Mouse (Mus musculus) heart, postnatal 0 days (tissue): ENCODE data around the gene Spata32.

Source experiments
- CTCF ChIP-seq: IDR thresholded peaks from 2 replicates; pipeline ENCODE4 v1.5.1; 2016; ENCODE audit warnings: antibody characterized with exemption, control low read depth, low read depth
- EP300 ChIP-seq: IDR thresholded peaks from 2 replicates; pipeline ENCODE4 v1.6.1; 2016; ENCODE audit warnings: antibody characterized with exemption, low read depth

DNA sequence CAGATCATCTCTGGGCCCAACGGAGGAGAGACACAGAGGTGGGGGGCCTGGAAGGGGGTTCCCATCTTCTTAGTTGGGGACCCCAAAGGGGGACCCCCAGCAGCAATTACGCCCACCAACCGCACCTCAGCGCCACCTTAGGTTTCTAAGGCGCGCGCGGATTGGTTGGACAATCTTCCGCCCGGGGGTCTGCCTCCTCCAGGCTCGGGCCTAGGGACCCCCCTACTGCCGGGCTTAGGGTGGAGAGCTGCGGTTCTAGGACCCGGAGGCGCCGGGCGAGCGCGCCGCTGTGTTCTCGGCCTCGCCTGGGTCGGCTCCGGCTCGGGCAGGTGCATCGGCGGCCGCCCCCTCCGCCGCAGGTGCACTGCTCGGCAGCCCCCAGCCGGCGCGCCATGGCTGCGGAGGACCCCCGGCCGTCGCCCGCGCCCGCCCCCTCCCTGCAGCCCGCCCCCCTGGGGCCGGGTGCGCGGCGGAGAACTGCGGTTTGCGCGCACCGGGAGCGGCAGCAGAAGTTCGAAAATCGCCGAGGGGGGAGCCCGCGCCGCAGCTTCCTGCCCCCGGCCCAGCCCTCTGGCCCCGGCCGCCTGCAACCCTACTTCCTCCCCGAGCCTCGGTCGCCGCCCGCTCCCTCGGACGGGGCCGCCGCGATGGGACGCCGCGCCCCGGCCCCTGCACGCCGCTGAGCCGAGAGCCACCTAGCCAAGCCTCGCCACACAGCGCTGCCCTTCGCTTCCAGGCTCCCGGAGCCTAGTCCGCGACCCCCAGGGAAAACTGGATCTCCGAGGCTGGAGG is 47.5 kb downstream of the Spata32 start, which contains the start of gene Fmnl1:
- TF ChIP-seq CTCF, result no peak
- no peak for TF ChIP-seq EP300
